Mouse (Mus musculus): Measurements from ENCODE around the gene Lsamp.

Gene Lsamp

GRCm38 (mm10) chr16:41258145-41259035 is 1274.2 kb downstream of the Lsamp start:
- DNase-seq, result peak in 1 of 2 experiments; percentile 5

- no peak for DNase-seq
Measured at GRCm38 (mm10) chr16:41275999-41276671, 1292.0 kb downstream of the Lsamp start.

GRCm38 (mm10) chr16:41317992-41318391 is 1333.8 kb downstream of the Lsamp start:
- no peak for DNase-seq

- DNase-seq, result no peak
Measured at GRCm38 (mm10) chr16:41343431-41343830, 1359.3 kb downstream of the Lsamp start.

DNA sequence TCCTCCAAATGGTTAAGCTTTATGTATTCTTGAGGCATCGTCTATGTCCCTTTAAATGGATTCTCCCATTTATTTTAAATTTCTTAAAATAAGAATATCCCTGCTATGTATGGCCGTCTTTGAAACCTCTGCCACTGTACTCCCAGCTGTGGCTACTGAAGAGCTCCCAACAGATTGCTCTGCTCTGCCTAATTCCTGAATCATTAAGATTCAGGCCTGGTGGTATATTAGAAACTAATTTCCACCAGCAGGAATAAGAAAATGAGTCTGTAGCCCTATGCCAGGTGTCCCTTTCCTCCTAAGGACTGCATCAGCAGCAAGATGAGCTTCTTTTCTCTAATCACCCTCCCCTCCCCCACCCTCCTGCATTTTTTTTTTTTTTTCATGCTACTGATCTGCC is 1381.0 kb downstream of the Lsamp start:
- no peak for DNase-seq

- DNase-seq, result no peak
Measured at GRCm38 (mm10) chr16:41383702-41384101, 1399.5 kb downstream of the Lsamp start.

- no peak for DNase-seq
Measured at GRCm38 (mm10) chr16:41384288-41384687, 1400.1 kb downstream of the Lsamp start.

DNA sequence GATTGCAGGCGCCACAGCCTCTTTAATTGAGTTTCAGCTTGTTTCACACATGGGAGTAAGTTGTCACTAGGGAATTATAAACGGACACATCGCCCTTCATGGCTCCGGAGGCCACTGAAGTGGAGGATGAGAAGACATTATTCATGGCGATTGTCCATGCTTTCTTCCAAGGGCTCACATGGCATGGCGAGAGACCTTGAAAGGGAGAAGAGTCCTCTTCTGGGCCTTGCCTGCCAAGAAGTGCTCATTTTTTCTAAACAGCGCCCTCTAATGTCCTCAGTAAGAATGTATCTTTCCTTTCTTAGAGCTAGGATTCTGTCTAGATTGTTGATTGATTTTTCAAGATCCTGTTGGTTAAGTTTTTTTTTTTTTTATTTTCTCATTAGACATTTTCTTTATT is 1424.7 kb downstream of the Lsamp start:
- DNase-seq, result no peak

DNA sequence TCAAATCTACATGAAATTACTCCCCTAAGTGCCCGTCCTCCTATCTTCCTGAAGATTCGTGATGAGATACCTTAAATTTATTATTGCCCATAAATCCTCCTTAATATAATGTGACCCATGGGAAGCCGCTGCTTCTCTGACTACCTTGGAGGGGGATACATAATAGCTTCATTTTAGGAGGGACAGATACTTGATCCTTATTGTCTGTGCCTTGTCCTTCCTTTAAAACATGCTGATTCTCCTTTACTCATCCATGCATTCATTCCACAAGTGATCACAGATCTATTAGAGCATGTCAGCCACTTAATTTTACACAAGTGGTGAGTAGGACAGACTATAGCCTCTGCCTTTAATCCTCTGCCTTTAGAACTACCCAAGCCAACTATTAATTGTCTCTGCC is 1426.5 kb downstream of the Lsamp start:
- no peak for DNase-seq

- DNase-seq, result no peak
Measured at GRCm38 (mm10) chr16:41417363-41417762, 1433.2 kb downstream of the Lsamp start.

GRCm38 (mm10) chr16:41467391-41467790 is 1483.2 kb downstream of the Lsamp start:
- no peak for DNase-seq

- no peak for DNase-seq
Measured at GRCm38 (mm10) chr16:41478694-41479093, 1494.5 kb downstream of the Lsamp start.

GRCm38 (mm10) chr16:41481832-41482231 is 1497.7 kb downstream of the Lsamp start:
- DNase-seq, result no peak

GRCm38 (mm10) chr16:41510915-41511552 is 1526.9 kb downstream of the Lsamp start:
- DNase-seq, result no peak

- DNase-seq, result no peak
Measured at GRCm38 (mm10) chr16:41521566-41521965, 1537.4 kb downstream of the Lsamp start.

DNA sequence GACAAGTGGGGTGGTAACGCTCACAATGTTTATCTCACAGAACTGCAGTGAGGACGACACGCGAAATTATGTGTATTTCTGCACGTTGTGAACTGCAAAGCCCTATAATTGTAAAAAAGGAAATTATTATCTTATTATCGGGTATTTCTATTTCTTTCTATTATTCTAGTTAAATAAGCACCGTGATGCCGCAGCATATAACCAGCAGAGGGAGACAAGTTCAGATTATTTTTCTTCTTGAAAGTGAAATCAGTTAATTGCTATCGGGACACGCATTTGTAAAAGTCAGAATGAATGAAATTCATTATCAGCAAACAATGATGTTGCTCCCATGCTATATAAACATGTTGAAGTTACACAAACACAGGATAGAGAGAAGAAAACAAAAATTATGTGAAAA is 1540.1 kb downstream of the Lsamp start:
- DNase-seq, result no peak

- no peak for DNase-seq
Measured at GRCm38 (mm10) chr16:41532661-41533551, 1548.7 kb downstream of the Lsamp start.

- no peak for DNase-seq
Measured at GRCm38 (mm10) chr16:41533686-41534085, 1549.5 kb downstream of the Lsamp start.

- DNase-seq, result no peak
Measured at GRCm38 (mm10) chr16:41535806-41536205, 1551.6 kb downstream of the Lsamp start.

DNA sequence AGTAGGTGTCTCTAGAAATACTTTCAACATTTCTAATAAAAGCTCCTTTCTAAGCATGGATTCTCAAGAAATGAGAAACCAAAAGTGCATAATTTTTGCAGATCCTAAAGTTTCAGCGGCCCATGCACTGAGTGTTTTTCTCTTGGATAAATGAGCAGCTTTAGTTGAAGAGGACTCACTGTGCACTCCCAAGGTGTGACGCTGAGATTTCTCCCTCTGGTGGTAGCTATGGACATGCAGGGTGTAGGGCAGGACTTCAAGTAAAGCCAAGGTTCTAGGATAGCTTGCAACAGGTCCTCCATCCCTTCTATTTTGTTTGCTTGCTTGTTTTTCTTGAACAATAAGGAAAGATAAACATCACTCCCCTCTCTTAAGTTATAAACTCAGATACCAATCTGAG is 1558.5 kb downstream of the Lsamp start:
- DNase-seq, result no peak

DNA sequence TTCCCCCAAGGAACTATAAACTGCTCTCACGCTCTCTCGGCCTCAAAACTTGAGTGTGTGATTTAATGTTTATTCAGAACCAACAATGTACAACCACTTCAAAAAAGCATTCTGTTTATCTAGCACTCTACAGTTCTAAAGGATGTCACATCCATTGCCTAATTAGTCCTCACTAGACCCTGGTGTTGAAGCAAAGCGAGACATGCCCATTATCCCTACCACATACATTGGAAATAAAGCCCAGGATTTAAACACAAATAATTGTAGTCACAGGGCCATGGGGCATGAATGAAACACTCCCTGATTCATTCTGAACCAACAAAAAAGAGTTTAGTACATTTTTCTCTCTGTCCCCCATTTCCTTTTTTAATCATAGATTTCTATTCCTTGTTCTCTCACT is 1567.0 kb downstream of the Lsamp start:
- no peak for DNase-seq

GRCm38 (mm10) chr16:41551851-41552262 is 1567.7 kb downstream of the Lsamp start:
- no peak for DNase-seq

GRCm38 (mm10) chr16:41557104-41557503 is 1572.9 kb downstream of the Lsamp start:
- DNase-seq, result no peak
